In the genomic region with DNA sequence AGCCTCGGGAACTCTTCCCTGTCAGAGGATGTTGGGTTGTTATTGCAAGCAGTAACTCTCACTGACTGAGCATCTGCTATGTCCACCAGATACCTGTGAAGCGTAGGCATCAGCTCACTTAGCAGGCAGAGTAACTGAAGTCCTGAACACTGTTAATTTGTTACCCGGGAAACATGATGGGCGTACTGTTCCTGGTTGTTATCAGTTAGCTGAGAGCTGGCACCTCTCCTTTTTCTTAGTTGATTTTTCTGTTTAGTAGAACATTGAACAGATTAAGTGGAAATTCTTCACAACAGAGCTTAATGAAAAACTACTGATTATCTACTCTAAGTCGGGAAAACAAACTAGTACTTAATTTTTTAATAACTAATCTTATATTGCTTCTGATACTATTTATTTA, we compare ENCODE assay signal across 18 mouse cellular contexts. TPM values are rescaled to one million over a fixed set of nuclear protein-coding genes. Genes with fewer than 3 reads are reported as not detected.
DNase-seq lines count a peak whose midpoint lies in the region; ATAC-seq lines count a peak whose summit lies in the region.
"Had no signal": no experiment of that assay in that cellular context is flagged by ENCODE, and none has a peak within 500 bp of the region (broad histone marks: within the 10 kb centered on the region; RNA-seq: fewer than 3 reads in every experiment).

No protein-coding gene starts in this region.

- H3K9ac ChIP-seq in kidney, embryonic 15.5 days, result no peak overlapping the region
- H3K9ac ChIP-seq: embryonic facial prominence, embryonic 12.5 days; forebrain, embryonic 13.5 days; forebrain, embryonic 15.5 days had no signal

- no peak overlapping the region for H3K27ac ChIP-seq in kidney, embryonic 15.5 days
- H3K27ac ChIP-seq: embryonic facial prominence, embryonic 10.5 days; embryonic facial prominence, embryonic 12.5 days; forebrain, embryonic 13.5 days; forebrain, embryonic 15.5 days had no signal

- H3K4me1 ChIP-seq in kidney, embryonic 15.5 days, result no peaks in the 10 kb centered on the region
- H3K4me1 ChIP-seq: embryonic facial prominence, embryonic 10.5 days; embryonic facial prominence, embryonic 12.5 days; forebrain, embryonic 13.5 days; forebrain, embryonic 15.5 days had no signal

- no peak overlapping the region for H3K4me3 ChIP-seq in kidney, embryonic 15.5 days (replicated peaks)
- H3K4me3 ChIP-seq: embryonic facial prominence, embryonic 10.5 days; embryonic facial prominence, embryonic 12.5 days; forebrain, embryonic 13.5 days; forebrain, embryonic 15.5 days had no signal

- H3K27me3 ChIP-seq in kidney, embryonic 15.5 days, result no peaks in the 10 kb centered on the region
- H3K27me3 ChIP-seq: embryonic facial prominence, embryonic 12.5 days; forebrain, embryonic 13.5 days; forebrain, embryonic 15.5 days had no signal

- H3K36me3 ChIP-seq in kidney, embryonic 15.5 days, result no peaks in the 10 kb centered on the region
- H3K36me3 ChIP-seq: embryonic facial prominence, embryonic 10.5 days; embryonic facial prominence, embryonic 12.5 days; forebrain, embryonic 15.5 days had no signal

- ATAC-seq in kidney, embryonic 15.5 days (replicated peaks; ENCODE audit: low FRiP score), result no peak
- ATAC-seq: forebrain, embryonic 13.5 days; forebrain, embryonic 15.5 days had no signal

- no peak overlapping the region for H3K4me2 ChIP-seq in kidney, embryonic 15.5 days
- H3K4me2 ChIP-seq: embryonic facial prominence, embryonic 12.5 days; forebrain, embryonic 13.5 days; forebrain, embryonic 15.5 days had no signal

- 75% methylated on average over 5 of the region's 5 CpGs for WGBS in kidney, embryonic 15.5 days

- DNase-seq in kidney, adult 8-10 months, result peak; percentile 17 to 26
- no peak for DNase-seq in kidney, adult 11 months
- peak; percentile 6 to 49 for DNase-seq in kidney, postnatal 36 days
- peak; percentile 4 for DNase-seq in brain, adult 2 months (ENCODE audit: low read depth, low spot score)
- no peak for DNase-seq in lung, postnatal 36 days
- DNase-seq: adrenal gland, adult 2 months; adrenal gland, postnatal 10 days; adrenal gland, postnatal 25 days; cerebellum, adult 11-12 months; cerebellum, adult 2 months; cerebellum, adult 9-10 months; cerebellum, postnatal 10 days; cerebellum, postnatal 25 days had no signal

- no peaks in the 10 kb centered on the region for H3K9me3 ChIP-seq in kidney, embryonic 15.5 days (replicated peaks)
- H3K9me3 ChIP-seq: embryonic facial prominence, embryonic 10.5 days; embryonic facial prominence, embryonic 12.5 days; forebrain, embryonic 13.5 days; forebrain, embryonic 15.5 days had no signal

RNA-seq across cellular contexts. Expression of a gene that starts 27.7 kb away (rescaled TPM):
- polyA plus RNA-seq in kidney, embryonic 15.5 days (2015; fragmentation: Nextera tagmentation; extraction: Ambion mirVana), result 0.19 and 0.43 TPM in 2 replicates

Comparison
In these comparisons a context has a peak if more than half of its experiments do, and no peak if none do; other contexts are left out.
1. DNase-seq: peak in kidney, adult 8-10 months (2 of 2), kidney, postnatal 36 days (2 of 2) and brain, adult 2 months (single experiment); none in kidney, adult 11 months (single experiment) and lung, postnatal 36 days (single experiment).